Mouse (Mus musculus) CH12F3 (cell line): ENCODE measurements at regions not wholly inside any gene's neighbourhood (a gene's known extent, or its start where the extent isn't known, plus 50 kb on each side); places are given as distances from the start of the nearest gene placed in this dataset.

Experiments
- in situ Hi-C: fragments of 300-500 bp; cut with MboI; formaldehyde crosslinking; loops from 2 replicates; pipeline ENCODE4 v1.14.3; 2020; ENCODE audit warnings: low sequenced_read_pairs

GRCm38 (mm10) chr2:167823044-167823443 is 108.8 kb upstream of the Ptpn1 start:
- in situ Hi-C loops = no loop called here

GRCm38 (mm10) chr2:167821186-167821585 is 110.7 kb upstream of the Ptpn1 start:
- in situ Hi-C loops = no loop called here

DNA sequence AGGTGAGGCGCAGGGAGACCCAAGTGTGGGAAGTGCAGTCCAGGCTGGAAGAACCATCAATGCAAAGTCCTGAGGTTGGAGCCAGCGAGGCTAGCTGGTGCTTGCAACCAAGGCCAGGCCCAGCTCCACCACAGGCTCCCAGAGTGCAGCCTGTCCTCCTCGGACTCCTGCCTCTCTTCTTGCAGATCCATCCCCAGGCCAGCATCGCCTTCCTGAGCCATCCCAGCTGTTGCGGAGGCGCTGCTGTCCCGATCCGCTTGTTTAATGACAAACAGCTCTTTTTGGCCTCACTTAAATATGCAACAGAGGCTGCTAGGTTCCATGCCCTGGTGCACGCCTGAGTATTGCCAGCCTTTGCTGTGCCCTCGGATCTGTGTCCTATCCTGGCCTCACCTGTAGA is 113.1 kb upstream of the Ptpn1 start:
- in situ Hi-C loops = no loop called here

GRCm38 (mm10) chr2:167817030-167817429 is 114.8 kb upstream of the Ptpn1 start:
- in situ Hi-C loops = no loop called here

- in situ Hi-C loops = no loop called here
Observed at GRCm38 (mm10) chr2:167815123-167815522, 116.7 kb upstream of the Ptpn1 start.

- in situ Hi-C loops = no loop called here
Observed at GRCm38 (mm10) chr2:167809256-167809655, 119.6 kb upstream of the Tmem189 start.

- in situ Hi-C loops = no loop called here
Observed at GRCm38 (mm10) chr2:167805629-167806304, 116.1 kb upstream of the Tmem189 start.

- in situ Hi-C loops = no loop called here
Observed at GRCm38 (mm10) chr2:167804493-167805227, 115.0 kb upstream of the Tmem189 start.

DNA sequence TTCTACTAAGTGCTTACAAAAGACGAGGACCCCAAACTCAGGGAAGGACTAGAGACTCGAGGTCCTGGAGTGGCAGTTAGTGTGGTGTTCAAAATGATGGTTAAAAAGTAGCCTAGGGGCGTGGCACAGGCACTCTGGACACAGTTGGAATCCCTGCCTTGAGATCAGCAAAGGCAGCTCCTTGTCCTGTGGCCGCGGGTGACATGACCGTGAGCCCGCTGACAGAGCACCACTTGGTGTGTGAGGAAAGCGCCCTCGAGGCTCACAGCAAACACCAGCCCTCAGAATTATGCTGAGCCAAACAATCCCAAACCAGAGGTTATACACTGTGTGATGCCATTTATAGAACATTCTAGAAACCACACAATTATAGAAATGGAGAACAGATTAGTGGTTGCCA is 112.9 kb upstream of the Tmem189 start:
- in situ Hi-C loops = no loop called here

DNA sequence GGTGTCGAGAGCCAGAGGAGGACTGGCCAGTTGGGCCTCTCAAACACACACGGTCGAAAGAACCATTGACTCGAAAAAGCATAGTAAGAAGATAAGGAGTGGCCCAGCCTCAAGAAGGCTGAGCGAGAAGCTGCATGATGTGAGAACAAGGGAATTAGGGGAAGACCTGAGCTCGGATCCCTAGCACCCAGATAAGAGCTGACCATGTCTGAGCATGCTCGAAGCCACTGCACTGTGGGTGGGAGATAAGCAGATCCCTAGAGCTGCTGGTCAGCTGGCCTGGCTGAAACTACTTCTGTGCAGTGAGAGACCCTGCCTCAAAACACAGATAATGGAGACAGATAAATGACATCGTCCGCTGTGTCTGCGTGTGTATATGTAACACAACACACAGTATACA is 111.8 kb upstream of the Tmem189 start:
- in situ Hi-C loops = no loop called here

- in situ Hi-C loops = no loop called here
Observed at GRCm38 (mm10) chr2:167800648-167801245, 111.1 kb upstream of the Tmem189 start.

DNA sequence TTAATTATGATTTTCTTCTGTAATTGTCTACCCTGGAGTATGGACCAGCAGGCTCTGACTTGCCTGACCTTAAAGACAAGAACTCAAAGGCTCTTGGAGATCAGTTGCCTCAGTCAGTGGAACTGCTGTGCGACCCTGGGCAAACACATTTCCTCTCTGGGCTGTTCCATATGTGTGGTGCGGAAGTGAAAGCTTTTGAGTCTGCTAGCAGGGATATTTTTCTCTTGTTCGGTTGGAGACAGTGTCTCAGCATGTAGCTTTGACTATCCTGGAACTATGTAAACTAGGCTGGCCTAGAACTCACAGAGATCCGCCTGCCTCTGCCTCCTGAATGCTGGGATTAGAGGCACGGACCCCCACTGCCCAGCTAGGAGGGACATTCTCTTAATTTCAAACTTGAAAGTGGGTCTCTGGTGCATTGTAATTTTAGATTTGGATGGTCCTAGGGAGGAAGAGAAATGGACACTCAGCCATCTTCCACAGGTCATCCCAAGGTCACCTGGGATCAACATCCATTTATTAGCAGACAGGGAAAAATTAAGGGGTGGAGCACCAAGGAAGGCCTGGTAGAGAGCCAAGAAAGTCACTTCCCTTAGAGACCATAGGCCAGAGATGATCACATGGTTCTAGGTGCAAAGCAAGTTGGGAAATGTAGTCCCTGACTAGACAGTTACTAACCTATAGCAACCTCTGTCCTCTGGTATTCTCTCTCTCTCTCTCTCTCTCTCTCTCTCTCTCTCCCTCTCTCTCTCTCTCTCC is 110.2 kb upstream of the Tmem189 start:
- in situ Hi-C loops = no loop called here

- in situ Hi-C loops = no loop called here
Observed at GRCm38 (mm10) chr2:167798969-167799513, 109.4 kb upstream of the Tmem189 start.

- in situ Hi-C loops = no loop called here
Observed at GRCm38 (mm10) chr2:167798076-167798782, 108.6 kb upstream of the Tmem189 start.

GRCm38 (mm10) chr2:167795491-167795890 is 105.9 kb upstream of the Tmem189 start:
- in situ Hi-C loops = no loop called here

DNA sequence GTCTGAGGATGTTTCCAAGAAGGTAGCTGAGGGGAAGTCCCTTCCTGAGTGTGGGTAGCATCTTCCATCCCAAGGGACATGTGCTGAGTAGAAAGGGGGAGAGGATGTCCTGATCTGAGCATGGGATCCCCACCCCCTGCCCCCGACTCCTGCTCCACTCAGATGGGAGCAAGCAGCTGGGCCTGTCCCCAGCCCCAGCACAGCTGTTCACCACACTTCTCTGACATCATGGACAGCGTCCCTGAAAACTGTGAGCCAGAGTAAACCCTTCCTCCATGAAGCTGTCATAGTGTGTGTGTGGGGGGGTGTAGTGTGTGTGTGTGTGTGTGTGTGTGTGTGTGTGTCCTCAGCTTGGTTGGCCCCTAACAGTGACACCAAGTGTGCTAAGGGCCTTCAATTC is 104.3 kb upstream of the Tmem189 start:
- in situ Hi-C loops = no loop called here

GRCm38 (mm10) chr2:167792753-167793152 is 103.1 kb upstream of the Tmem189 start:
- in situ Hi-C loops = no loop called here

DNA sequence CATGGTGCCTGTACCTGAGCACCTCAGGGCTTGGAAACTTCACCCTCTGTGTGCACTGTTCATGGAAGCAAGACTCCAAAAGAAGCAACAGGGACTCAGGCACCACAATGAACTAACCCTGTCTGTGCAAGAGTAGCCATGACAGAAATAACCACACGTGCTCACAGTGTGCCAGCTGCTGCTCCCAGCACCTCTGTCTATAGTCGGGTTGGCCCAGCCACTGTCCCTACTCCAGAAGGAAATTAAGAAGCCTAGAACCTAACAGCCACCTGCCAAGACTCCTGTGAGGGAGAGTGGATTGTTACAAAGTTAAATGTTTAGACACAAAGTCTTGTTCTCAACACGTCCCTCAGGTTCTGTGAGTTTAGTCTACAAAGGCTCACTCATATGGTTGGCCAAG is 102.7 kb upstream of the Tmem189 start:
- in situ Hi-C loops = no loop called here

GRCm38 (mm10) chr2:167789471-167789923 is 99.9 kb upstream of the Tmem189 start:
- in situ Hi-C loops = no loop called here

GRCm38 (mm10) chr2:167786951-167787350 is 97.3 kb upstream of the Tmem189 start:
- in situ Hi-C loops = no loop called here
